Mouse (Mus musculus) hindbrain, embryonic 10.5 days (tissue): ENCODE measurements around the gene Zfp385b. TPM values are rescaled to one million over a fixed set of nuclear protein-coding genes. Genes with fewer than 3 reads are reported as not detected.

Experiments used
- DNase-seq: peaks from one replicate; pipeline ENCODE4 v3.0.0-alpha.2; 2017; ENCODE audit warnings: low spot score
- H3K27ac ChIP-seq: fragments of 300-500 bp; sonication (generic); 2 replicates; pipeline ENCODE4 v1.5.1; 2016; ENCODE audit warnings: mild to moderate bottlenecking, moderate library complexity
- H3K27me3 ChIP-seq: fragments of 300-500 bp; sonication (generic); 2 replicates; pipeline ENCODE4 v1.6.1; 2016; ENCODE audit warnings: mild to moderate bottlenecking; ENCODE audit not compliant: poor library complexity, insufficient read depth, severe bottlenecking
- H3K36me3 ChIP-seq: fragments of 300-500 bp; sonication (generic); 2 replicates; pipeline ENCODE4 v1.6.1; 2016; ENCODE audit warnings: mild to moderate bottlenecking, moderate library complexity
- H3K4me1 ChIP-seq: fragments of 300-500 bp; sonication (generic); replicated peaks from 2 replicates; pipeline ENCODE4 v1.6.1; 2016; ENCODE audit warnings: mild to moderate bottlenecking
- H3K4me3 ChIP-seq: fragments of 300-500 bp; sonication (generic); 2 replicates; pipeline ENCODE4 v1.5.1; 2016; ENCODE audit warnings: mild to moderate bottlenecking, moderate library complexity
- H3K9me3 ChIP-seq: fragments of 300-500 bp; sonication (generic); 2 replicates; pipeline ENCODE4 v1.6.1; 2016; ENCODE audit warnings: mild to moderate bottlenecking, moderate library complexity
- WGBS: fragments of 180-500 bp; shearing (Covaris S2); methylation state at CpG from one replicate; pipeline ENCODE4 v1.1.7; 2016; 5-methylcytosine and 5-hydroxymethylcytosine counted together
- polyA plus RNA-seq: library from polyadenylated mRNA; unstranded; fragments of >200 nt; fragmentation: Nextera tagmentation; extraction: Ambion mirVana; gene quantifications from 2 replicates; pipeline ENCODE4 v1.2.1, GENCODE M21; 2016

Gene Zfp385b
- polyA plus RNA-seq, result 0.88 and 1.1 TPM in 2 replicates

DNA sequence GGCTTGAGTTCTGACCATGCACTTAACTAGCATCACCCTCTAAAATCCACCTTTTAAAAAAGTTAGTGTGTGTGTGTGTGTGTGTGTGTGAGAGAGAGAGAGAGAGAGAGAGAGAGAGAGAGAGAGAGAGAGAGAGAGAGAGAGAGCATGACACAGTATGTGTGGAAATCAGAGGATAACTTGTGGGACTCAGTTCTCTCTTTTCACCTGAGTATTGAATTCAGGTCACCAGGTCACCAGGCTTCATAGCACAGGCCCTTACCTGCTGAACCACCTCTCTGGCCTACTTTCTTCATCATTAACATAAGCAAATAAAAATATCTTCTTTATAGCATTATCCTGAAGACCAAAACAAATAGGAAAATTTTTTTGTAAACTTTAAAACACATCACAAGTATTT, at the start of gene Zfp385b:
TSS of gene Zfp385b (minus strand) at position 101 of the 400 bp plus-strand sequence.
- no peaks in the 10 kb centered on the region for H3K9me3 ChIP-seq
- H3K27ac ChIP-seq, result no peak within 1 kb of the TSS
- no peak for DNase-seq
- H3K36me3 ChIP-seq, result no peaks in the 10 kb centered on the region
- no peak within 1 kb of the TSS for H3K4me3 ChIP-seq
- H3K27me3 ChIP-seq, result peaks cover 50% of the 10 kb centered on the region
- H3K4me1 ChIP-seq, result peaks cover 19% of the 10 kb centered on the region

DNA sequence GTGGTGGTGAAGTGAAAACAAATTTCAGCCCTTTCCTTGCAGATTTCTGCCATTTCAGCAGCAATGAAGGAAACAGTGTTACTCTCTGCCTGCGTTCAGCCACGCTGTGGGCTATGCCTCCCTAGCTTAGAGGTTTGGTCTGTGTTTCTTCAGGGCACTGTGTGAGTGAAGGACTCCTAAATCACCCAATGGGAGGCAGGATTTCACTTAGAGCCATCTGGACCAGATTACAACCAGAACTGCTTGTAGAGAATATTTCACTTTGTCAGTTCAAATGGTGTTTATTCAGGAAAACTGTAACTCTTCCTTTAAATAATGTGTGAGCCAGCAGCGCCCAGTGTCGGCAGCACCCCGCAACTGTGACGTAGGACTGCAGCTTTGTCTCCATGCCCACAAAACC, 44.5 kb upstream of the Zfp385b start:
- Histone ChIP-seq H3K4me1 (no peaks in the 10 kb centered on the region), H3K4me3 (no peak overlapping the region), H3K9me3 (no peaks in the 10 kb centered on the region), H3K27ac (no peak overlapping the region), H3K36me3 (no peaks in the 10 kb centered on the region), H3K27me3 (no peaks in the 10 kb centered on the region)
- WGBS, result 82% methylated on average over 6 of the region's 6 CpGs
- peak; percentile 6 for DNase-seq

DNA sequence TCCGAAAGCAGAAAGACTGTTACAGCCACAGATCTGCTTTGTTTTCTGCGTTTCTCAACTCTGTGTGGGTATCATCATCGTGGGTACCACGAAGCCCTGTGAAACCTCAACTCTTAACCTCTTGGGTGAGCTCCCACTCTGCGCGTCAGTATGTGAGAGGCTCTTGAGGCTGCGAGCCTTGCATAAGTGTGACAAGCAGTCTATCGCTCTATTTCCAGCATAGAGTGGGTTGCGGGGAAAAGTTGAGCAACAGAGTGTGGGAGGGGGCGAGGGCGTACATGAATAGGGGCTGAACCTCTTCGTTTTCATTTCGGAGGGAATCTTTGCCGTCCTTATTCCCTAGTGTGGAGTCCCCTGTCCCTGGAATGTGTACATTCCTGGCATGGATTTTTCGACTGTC, 44.1 kb upstream of the Zfp385b start:
- no peaks in the 10 kb centered on the region for H3K27me3 ChIP-seq
- H3K9me3 ChIP-seq, result no peaks in the 10 kb centered on the region
- no peak for DNase-seq
- H3K27ac ChIP-seq, result no peak overlapping the region
- H3K4me3 ChIP-seq, result no peak overlapping the region
- WGBS, result 80% methylated on average over 15 of the region's 15 CpGs
- H3K4me1 ChIP-seq, result no peaks in the 10 kb centered on the region
- H3K36me3 ChIP-seq, result no peaks in the 10 kb centered on the region

DNA sequence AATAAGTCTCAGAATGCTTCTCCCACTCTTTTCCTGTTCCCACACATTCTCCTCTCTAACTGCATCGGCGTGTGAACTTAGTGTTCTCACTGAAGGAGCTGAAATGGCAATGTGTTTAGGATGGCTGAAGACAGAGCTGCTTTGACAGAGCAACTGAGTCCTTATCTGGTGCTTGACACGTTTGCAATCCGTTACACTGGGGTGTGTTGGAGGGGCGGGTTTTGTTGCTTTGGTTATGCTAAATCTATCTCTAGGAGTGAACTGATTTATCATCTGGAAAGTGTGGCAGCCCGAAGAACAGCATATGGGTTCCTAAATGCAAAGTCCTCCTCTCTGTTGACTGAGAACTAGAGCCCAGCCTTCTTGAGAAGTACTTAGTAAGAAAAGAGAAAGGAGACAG, 22.0 kb upstream of the Zfp385b start:
- H3K27me3 ChIP-seq, result no peaks in the 10 kb centered on the region
- 66% methylated on average over 6 of the region's 6 CpGs for WGBS

DNA sequence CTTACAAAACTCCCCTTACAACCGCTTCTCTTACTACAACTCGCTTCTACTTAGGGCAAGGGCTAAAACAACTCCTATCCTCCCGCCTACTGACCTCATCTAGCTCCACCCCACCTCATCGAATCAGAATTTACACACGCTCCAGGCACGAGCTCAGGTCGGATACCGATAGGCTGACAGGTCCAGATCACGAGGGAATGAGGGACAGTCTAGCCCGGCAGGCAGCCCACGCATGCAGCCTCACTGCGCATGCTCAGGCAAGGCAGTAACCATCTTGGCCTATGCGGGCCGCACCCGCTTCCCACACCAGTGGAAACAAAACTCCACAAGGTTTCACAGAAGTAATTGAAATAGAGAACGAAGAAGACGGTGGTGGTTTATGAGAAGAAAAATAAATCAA, 20.1 kb upstream of the Zfp385b start:
- no peak overlapping the region for H3K27ac ChIP-seq
- no peaks in the 10 kb centered on the region for H3K9me3 ChIP-seq
- no peaks in the 10 kb centered on the region for H3K4me1 ChIP-seq
- H3K27me3 ChIP-seq, result no peaks in the 10 kb centered on the region
- H3K36me3 ChIP-seq, result no peaks in the 10 kb centered on the region
- H3K4me3 ChIP-seq, result no peak overlapping the region
- DNase-seq, result no peak
- WGBS, result 92% methylated on average over 17 of the region's 17 CpGs

More for the DNA sequence above, 22.0 kb upstream of the Zfp385b start:
- DNase-seq, result no peak
- Histone ChIP-seq H3K4me3 (no peak overlapping the region), H3K27ac (no peak overlapping the region), H3K4me1 (no peaks in the 10 kb centered on the region), H3K9me3 (no peaks in the 10 kb centered on the region), H3K36me3 (no peaks in the 10 kb centered on the region)

DNA sequence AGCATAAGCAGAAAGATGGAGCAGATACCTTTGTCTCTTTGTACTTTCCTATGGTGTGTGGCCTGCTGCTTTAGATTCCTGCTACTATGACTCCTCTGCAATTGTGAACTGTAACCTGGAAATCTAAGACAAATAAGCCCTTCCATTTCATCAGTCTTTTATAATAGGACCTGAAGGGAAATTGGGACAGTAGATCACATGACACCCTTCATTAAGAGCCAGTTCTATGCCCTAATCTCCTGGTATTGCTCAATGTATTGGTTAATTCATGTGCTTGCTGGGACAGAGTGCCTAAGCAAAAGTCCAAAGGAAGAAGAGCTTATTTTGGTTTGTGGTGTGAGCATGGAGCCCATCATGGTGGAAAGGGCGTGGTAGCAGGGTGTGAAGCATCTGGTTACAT, 19.2 kb upstream of the Zfp385b start:
- Histone ChIP-seq H3K4me1 (no peaks in the 10 kb centered on the region), H3K9me3 (no peaks in the 10 kb centered on the region), H3K36me3 (no peaks in the 10 kb centered on the region), H3K27me3 (no peaks in the 10 kb centered on the region), H3K4me3 (no peak overlapping the region), H3K27ac (no peak overlapping the region)
- no peak for DNase-seq
- 85% methylated on average over 1 of the region's 1 CpGs for WGBS

DNA sequence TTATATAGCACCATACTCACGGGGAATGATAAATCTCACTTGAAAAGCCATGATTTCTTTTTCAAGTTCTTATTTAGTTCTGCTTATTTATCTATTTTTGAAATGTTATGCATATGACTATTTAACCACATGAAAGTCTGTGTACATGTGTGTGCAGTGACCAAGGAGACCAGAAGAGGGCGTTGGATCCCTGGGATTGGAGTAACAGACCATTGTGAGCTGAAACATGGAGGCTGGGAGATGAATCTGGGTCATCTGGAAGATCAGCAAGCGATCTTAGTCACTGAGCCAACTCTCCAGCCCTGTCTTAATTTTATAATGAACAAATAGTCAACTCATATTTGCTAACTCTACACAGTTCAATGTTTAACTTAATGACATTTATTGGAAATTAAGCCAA, 16.3 kb upstream of the Zfp385b start:
- Histone ChIP-seq H3K27me3 (no peaks in the 10 kb centered on the region), H3K27ac (no peak overlapping the region), H3K4me1 (no peaks in the 10 kb centered on the region), H3K4me3 (no peak overlapping the region), H3K9me3 (no peaks in the 10 kb centered on the region), H3K36me3 (no peaks in the 10 kb centered on the region)
- 58% methylated on average over 3 of the region's 3 CpGs for whole genome bisulfite sequencing
- no peak for DNase-seq

DNA sequence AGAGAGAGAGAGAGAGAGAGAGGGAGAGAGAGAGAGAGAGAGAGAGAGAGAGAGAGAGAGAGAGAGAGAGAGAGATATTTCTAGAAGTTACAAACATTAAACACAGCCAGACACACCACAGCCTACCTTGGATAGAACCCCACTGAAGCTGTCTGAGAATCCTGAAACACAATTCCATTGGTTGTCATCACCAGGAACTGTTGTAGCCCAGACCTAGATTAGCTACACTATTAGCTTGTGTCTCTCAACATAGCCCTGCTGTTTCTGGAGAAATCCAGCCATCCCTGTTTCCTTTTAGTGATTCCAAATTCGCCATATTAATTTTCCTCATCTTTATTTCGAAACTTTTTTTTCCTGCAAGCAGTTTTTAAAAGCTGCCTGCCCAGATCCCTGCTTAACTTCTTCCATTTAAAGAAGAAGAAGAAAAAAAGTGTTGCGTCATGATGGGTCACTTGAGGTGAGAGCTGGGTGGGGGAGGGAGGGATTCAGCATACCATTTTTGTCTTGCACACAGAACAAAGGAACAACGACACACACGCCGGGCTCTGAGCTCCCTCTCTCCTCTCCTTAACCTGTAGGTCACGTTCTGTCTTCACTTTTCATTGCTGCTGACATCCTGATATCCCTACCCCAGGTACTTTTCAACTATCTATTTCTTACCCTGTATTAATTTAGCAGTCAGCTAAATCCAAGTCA, 6.8 kb upstream of the Zfp385b start:
- H3K4me1 ChIP-seq, result no peaks in the 10 kb centered on the region
- H3K27me3 ChIP-seq, result no peaks in the 10 kb centered on the region
- WGBS, result 57% methylated on average over 7 of the region's 7 CpGs
- no peak overlapping the region for H3K4me3 ChIP-seq
- no peak overlapping the region for H3K27ac ChIP-seq
- H3K36me3 ChIP-seq, result no peaks in the 10 kb centered on the region
- no peak for DNase-seq
- no peaks in the 10 kb centered on the region for H3K9me3 ChIP-seq

DNA sequence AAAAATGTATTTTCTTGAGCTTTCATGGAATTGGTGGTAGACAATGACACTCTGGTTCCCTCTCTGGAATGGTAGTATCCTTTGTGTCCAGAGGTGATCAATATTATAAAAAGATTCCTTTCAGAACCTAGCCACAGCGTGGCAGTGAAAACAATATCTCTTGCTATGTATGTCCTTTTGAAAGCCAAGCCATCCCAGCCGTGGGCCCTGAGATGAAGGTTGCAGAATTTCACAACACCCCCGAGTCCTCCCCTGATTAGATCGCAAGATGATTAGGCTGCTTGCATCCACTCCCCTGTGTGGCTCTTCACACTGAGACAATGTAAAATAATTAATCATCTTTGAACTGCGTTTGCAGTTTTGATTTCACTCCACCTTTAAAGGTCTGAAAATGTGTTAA, 3.6 kb upstream of the Zfp385b start:
- no peaks in the 10 kb centered on the region for H3K9me3 ChIP-seq
- H3K27me3 ChIP-seq, result peaks cover 15% of the 10 kb centered on the region
- no peaks in the 10 kb centered on the region for H3K36me3 ChIP-seq
- H3K27ac ChIP-seq, result no peak overlapping the region
- H3K4me1 ChIP-seq, result no peaks in the 10 kb centered on the region
- WGBS, result 84% methylated on average over 5 of the region's 5 CpGs
- no peak for DNase-seq
- no peak overlapping the region for H3K4me3 ChIP-seq

DNA sequence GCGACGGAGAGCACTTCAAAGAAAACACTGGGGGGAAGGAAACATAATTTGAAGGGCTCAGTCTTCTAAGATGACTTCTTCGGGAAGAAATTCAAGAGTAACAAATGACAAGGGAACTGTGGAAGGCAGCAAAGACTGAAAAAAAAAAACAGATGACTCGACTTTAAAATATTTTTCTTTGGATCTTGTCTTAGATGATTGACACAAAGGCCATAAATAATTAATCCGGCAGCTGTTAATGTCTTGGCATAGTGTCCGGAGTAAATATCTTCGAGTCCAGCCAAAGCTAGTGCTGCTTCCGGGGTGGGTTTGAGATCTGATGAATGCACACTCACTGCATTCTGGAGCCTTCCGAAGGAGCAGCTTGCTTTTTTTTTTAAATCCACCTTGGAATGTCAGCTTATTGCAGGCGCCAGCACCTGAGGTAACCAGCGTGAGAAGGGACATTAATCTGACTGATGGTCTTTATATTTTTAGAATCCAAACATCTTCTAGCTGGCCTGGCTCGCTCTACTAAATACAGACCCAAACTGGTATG, 2.0 kb downstream of the Zfp385b start:
- 41% methylated on average over 12 of the region's 12 CpGs for WGBS
- Histone ChIP-seq H3K27ac (no peak overlapping the region), H3K9me3 (no peaks in the 10 kb centered on the region), H3K27me3 (peaks cover 61% of the 10 kb centered on the region), H3K36me3 (no peaks in the 10 kb centered on the region), H3K4me1 (peaks cover 19% of the 10 kb centered on the region), H3K4me3 (peak overlapping the region; percentile 74)
- no peak for DNase-seq

DNA sequence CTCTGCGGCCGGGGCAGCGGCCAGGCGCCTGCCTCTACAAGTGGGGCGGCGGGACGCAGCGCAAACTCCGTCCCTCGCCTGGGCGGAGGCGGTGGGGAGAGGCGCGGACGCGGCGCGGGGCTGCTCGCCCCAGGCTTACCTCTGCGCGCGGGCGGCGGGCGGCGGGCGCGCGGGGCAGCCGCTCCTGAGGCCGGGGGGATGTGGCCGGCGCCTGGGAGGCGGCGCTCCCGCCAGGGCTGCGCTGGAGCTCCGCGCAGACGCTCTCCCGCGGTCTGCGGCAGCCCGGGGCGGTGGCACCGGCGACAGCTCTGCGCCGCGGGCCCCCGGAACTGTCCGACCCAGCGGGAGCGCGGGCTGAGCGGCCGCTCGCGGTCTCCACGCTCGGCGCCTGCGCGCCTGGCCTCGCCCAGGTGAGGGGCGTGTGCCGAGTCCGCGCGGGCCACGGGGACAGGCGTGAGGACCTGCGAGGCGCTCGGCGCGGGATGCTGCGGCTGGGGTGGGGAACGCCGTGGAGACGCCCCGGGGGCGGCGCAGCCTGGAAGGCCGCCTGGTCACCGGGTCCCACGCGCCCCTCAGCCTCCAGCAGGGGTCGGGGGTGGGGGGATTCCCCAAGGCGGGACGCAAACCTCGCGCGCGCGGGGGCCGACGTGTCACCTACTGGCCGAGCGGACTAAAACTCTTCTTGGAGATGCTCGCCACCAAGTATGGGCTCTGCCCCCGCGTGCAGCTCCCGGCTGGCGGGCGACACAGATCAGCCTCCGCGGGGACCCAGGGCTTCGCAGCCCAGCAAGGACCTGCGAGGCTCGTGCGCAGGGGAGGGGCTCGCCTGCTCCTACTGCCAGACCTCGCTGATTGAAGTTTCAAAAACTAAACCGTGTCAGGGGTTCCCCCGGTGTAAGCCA, 2.8 kb downstream of the Zfp385b start:
- peak; percentile 62 for DNase-seq
- H3K4me1 ChIP-seq, result peaks cover 19% of the 10 kb centered on the region
- peak overlapping the region; percentile 74 for H3K4me3 ChIP-seq
- peak overlapping the region; percentile 82 for H3K27ac ChIP-seq
- H3K36me3 ChIP-seq, result no peaks in the 10 kb centered on the region
- under 1% methylated on average over 116 of the region's 116 CpGs for WGBS
- no peaks in the 10 kb centered on the region for H3K9me3 ChIP-seq
- H3K27me3 ChIP-seq, result peaks cover 61% of the 10 kb centered on the region

DNA sequence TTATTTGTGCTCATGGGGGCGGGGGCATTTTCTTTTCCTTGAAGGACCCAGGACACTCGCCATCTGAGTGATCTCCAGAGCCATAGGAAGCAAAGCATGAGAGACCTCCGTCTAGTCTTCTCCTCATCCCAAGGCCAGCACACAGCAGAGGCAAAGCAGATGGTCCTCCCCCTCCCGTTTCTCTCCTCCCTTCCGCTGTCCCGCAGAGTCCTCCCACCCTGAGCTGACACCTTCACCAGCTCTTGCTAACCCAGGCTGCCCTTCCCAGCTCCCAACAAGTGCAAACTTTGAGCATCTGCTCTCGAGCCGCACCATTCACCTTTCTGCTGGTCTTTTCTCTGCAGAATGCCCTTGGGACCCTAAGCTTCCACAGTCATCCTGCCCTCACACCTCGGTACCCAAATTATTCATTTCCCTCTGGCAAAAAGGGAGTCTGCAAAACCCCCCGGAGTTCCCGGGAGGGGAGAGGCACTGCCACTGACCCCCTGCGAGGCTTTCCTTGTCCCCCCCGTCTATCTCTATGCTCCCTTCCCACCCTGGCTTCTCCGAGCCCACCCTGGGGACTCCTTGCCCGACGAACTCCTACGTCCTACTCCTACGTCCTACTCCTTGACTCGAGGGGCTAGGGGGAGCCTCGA, 3.5 kb downstream of the Zfp385b start:
- peak overlapping the region; percentile 82 for H3K27ac ChIP-seq

DNA sequence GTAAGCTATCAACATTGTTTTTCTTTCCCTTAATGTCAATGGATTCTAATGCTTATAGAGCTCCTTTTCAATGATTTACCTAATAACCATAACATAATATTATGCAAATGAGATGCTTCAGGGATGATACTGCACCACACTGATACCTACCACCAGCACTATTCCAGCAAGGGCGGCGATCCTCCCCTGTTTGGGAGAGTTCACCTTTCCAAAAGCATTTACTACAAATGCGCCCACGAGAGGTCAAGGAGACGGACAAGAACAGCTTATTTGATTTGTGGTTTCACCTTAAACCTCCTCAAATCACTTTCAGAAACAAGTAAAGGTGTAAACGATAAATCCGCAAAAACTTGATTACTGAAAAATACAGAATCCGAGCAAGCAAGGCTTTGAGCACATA, 4.5 kb downstream of the Zfp385b start:
- H3K36me3 ChIP-seq, result no peaks in the 10 kb centered on the region
- H3K27me3 ChIP-seq, result peaks cover 61% of the 10 kb centered on the region
- no peak overlapping the region for H3K4me3 ChIP-seq
- WGBS, result 90% methylated on average over 8 of the region's 8 CpGs
- H3K4me1 ChIP-seq, result peaks cover 19% of the 10 kb centered on the region
- DNase-seq, result no peak
- H3K27ac ChIP-seq, result no peak overlapping the region
- H3K9me3 ChIP-seq, result no peaks in the 10 kb centered on the region

More for the DNA sequence above, 3.5 kb downstream of the Zfp385b start:
- Histone ChIP-seq H3K4me3 (peak overlapping the region; percentile 74), H3K4me1 (peaks cover 19% of the 10 kb centered on the region), H3K9me3 (no peaks in the 10 kb centered on the region), H3K27me3 (peaks cover 61% of the 10 kb centered on the region), H3K36me3 (no peaks in the 10 kb centered on the region)
- 4% methylated on average over 20 of the region's 20 CpGs for WGBS
- DNase-seq, result no peak
